Mouse (Mus musculus): ENCODE results near the gene Morn2. TPM values are rescaled to one million over a fixed set of nuclear protein-coding genes. Genes with fewer than 3 reads are reported as not detected.
"Not testable (repeated sequence)": the region's sequence is repeated elsewhere in the genome, so short reads cannot be mapped to it uniquely, and the experiment has no call there.

The Morn2 gene
- 0.09 and 0.19 TPM in 2 replicates for polyA plus RNA-seq (2012)

DNA sequence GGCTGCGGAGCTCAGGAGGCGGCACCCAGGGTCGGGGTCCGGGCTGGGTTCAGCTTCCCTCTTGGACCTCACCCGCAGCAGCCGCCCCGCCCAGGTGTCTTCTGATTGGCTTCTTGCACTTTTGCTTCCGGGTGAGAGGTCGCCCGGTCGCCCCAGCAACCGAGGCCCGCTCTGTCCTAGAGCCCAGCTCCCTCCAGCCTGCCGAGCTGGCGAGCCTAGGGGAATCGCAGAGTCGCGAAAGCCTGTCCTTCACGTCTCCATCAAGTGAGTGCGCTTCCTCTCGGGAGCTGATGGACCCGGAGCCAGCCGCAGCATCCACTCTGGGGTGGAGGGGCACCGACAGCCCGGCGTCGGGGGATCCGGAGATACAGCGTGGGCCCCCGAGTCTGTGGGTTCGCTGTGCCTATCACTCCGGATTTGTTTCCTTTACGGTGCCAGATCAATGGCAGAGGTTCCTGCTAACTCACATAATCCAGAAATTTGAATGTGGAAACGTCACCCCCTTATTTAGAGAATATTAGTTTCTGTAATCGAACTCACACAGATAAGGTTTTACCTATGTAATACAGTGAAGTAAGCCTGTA is at the start of gene Morn2, which contains the start of gene Dhx57:
TSS of gene Morn2 (plus strand) at position 130 of the 584 bp plus-strand sequence.
TSS of gene Dhx57 (minus strand) at position 403 of the 584 bp plus-strand sequence.
- no peaks in the 10 kb centered on the region for H3K27me3 ChIP-seq (ENCODE audit: control insufficient read depth)
- H3K9me3 ChIP-seq (ENCODE audit: control insufficient read depth, low read length) = no peaks in the 10 kb centered on the region
- H3K4me3 ChIP-seq (replicated peaks) = peak within 1 kb of the TSS; percentile 90
- no peaks in the 10 kb centered on the region for H3K36me3 ChIP-seq (ENCODE audit: control insufficient read depth)
- peaks cover 20% of the 10 kb centered on the region for H3K4me1 ChIP-seq (ENCODE audit: control insufficient read depth)
- TF ChIP-seq GATA1 (IDR thresholded peaks at IDR 0.05; ENCODE audit: low read length) (no peak), TAL1 (IDR thresholded peaks at IDR 0.05; ENCODE audit: low read length) (no peak)

DNA sequence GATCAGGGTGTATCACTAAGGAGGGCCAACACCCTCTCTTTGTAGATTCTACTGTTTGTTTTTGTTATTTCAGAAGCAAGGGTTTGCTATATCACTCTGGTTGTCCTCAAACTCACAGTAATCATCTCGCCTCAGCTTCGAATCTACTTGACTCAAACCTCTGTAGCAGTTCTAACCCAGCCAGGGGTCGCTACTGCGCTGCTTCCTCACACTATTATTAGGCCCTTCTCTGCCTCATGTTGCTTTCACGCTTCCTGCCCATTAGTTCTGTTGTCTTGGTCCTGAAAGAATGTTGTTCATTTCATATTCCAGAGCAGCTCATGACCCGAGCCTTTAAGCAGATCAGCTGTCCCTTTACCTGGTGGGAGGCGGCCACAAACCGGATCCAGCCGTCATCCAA is 48.4 kb upstream of the Morn2 start:
- Histone ChIP-seq H3K36me3 (ENCODE audit: control insufficient read depth) (peaks cover 47% of the 10 kb centered on the region), H3K4me1 (ENCODE audit: control insufficient read depth) (peaks cover 4% of the 10 kb centered on the region; the same call in 1 of the 2 replicates)

GRCm38 (mm10) chr17:80243116-80243515 is 46.9 kb upstream of the Morn2 start:
- no peaks in the 10 kb centered on the region for H3K27me3 ChIP-seq (ENCODE audit: control insufficient read depth)
- no peak overlapping the region for H3K4me3 ChIP-seq (replicated peaks)
- TF ChIP-seq TAL1 (IDR thresholded peaks at IDR 0.05; ENCODE audit: low read length) (no peak), GATA1 (IDR thresholded peaks at IDR 0.05; ENCODE audit: low read length) (no peak)
- H3K9me3 ChIP-seq (ENCODE audit: control insufficient read depth, low read length) = no peaks in the 10 kb centered on the region
- H3K4me1 ChIP-seq (ENCODE audit: control insufficient read depth) = peaks cover 4% of the 10 kb centered on the region; the same call in 1 of the 2 replicates
- H3K36me3 ChIP-seq (ENCODE audit: control insufficient read depth) = peaks cover 51% of the 10 kb centered on the region

More for the DNA sequence above, 48.4 kb upstream of the Morn2 start:
- TF ChIP-seq GATA1 (IDR thresholded peaks at IDR 0.05; ENCODE audit: low read length) (no peak), TAL1 (IDR thresholded peaks at IDR 0.05; ENCODE audit: low read length) (no peak)
- H3K4me3 ChIP-seq (replicated peaks) = no peak overlapping the region
- no peaks in the 10 kb centered on the region for H3K27me3 ChIP-seq (ENCODE audit: control insufficient read depth)
- no peaks in the 10 kb centered on the region for H3K9me3 ChIP-seq (ENCODE audit: control insufficient read depth, low read length)

- no peaks in the 10 kb centered on the region for H3K27me3 ChIP-seq (ENCODE audit: control insufficient read depth)
- TF ChIP-seq GATA1 (IDR thresholded peaks at IDR 0.05; ENCODE audit: low read length) = no peak
- TF ChIP-seq TAL1 (IDR thresholded peaks at IDR 0.05; ENCODE audit: low read length) = no peak
- no peaks in the 10 kb centered on the region; the same call in 1 of the 2 replicates for H3K9me3 ChIP-seq (ENCODE audit: control insufficient read depth, low read length)
- H3K4me1 ChIP-seq (ENCODE audit: control insufficient read depth) = peaks cover 5% of the 10 kb centered on the region
- H3K36me3 ChIP-seq (ENCODE audit: control insufficient read depth) = peaks cover 67% of the 10 kb centered on the region
- H3K4me3 ChIP-seq (replicated peaks) = no peak overlapping the region
These were observed 37.1 kb upstream of the Morn2 start for GRCm38 (mm10) chr17:80252757-80253525.

DNA sequence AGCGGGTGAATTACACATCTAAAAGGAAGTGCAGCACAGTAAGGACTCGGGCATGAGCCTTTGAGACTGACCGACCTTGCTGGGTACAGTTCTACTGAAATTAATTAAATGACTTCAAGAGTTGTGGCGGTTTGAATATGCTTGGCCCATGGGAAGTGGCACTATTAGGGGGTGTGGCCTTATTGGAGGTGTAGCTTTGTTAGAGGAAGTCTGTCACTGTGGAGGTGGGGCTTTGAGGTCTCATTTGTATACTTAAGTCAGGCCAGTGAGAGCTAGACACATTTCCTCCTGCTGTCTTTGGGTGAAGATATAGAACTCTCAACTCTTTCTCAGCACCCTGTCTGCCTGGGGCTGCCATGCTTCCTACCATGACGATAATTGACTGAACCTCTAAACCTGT is 35.6 kb upstream of the Morn2 start:
- H3K4me3 ChIP-seq (replicated peaks) = no peak overlapping the region
- TF ChIP-seq GATA1 (IDR thresholded peaks at IDR 0.05; ENCODE audit: low read length) (no peak), TAL1 (IDR thresholded peaks at IDR 0.05; ENCODE audit: low read length) (no peak)
- peaks cover 5% of the 10 kb centered on the region for H3K4me1 ChIP-seq (ENCODE audit: control insufficient read depth)
- peaks cover 69% of the 10 kb centered on the region for H3K36me3 ChIP-seq (ENCODE audit: control insufficient read depth)
- no peaks in the 10 kb centered on the region for H3K27me3 ChIP-seq (ENCODE audit: control insufficient read depth)
- no peaks in the 10 kb centered on the region; the same call in 1 of the 2 replicates for H3K9me3 ChIP-seq (ENCODE audit: control insufficient read depth, low read length)

- H3K27me3 ChIP-seq (ENCODE audit: control insufficient read depth) = no peaks in the 10 kb centered on the region
- peaks cover 67% of the 10 kb centered on the region for H3K36me3 ChIP-seq (ENCODE audit: control insufficient read depth)
- no peak for TF ChIP-seq GATA1 (IDR thresholded peaks at IDR 0.05; ENCODE audit: low read length)
- TF ChIP-seq TAL1 (IDR thresholded peaks at IDR 0.05; ENCODE audit: low read length) = no peak
- H3K9me3 ChIP-seq (ENCODE audit: control insufficient read depth, low read length) = no peaks in the 10 kb centered on the region; the same call in 1 of the 2 replicates
- H3K4me1 ChIP-seq (ENCODE audit: control insufficient read depth) = peaks cover 5% of the 10 kb centered on the region
- no peak overlapping the region for H3K4me3 ChIP-seq (replicated peaks)
These were observed 34.8 kb upstream of the Morn2 start for GRCm38 (mm10) chr17:80255208-80255607.

DNA sequence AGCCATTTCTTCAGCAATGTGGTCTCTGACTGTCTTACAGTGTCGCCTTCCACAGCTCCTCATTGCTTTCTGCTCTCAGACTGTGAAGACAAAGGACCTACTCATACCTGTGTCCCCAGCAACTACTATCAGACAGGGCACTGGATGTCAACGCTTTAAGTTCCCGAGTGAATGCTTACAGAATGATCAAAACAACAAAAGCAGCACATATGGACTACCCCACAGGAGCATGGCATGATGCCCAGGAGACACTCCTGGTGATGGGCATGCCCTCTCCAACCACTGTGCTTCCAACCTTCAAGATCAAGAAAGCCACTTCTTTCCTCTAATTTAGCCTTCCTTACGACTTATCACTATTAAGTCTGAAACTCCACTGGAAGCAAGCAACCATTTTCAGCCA is 22.9 kb upstream of the Morn2 start:
- peaks cover 40% of the 10 kb centered on the region for H3K36me3 ChIP-seq (ENCODE audit: control insufficient read depth)
- no peaks in the 10 kb centered on the region for H3K4me1 ChIP-seq (ENCODE audit: control insufficient read depth)
- H3K4me3 ChIP-seq (replicated peaks) = no peak overlapping the region
- no peak for TF ChIP-seq GATA1 (IDR thresholded peaks at IDR 0.05; ENCODE audit: low read length)
- TF ChIP-seq TAL1 (IDR thresholded peaks at IDR 0.05; ENCODE audit: low read length) = no peak
- no peaks in the 10 kb centered on the region for H3K27me3 ChIP-seq (ENCODE audit: control insufficient read depth)
- H3K9me3 ChIP-seq (ENCODE audit: control insufficient read depth, low read length) = no peaks in the 10 kb centered on the region

DNA sequence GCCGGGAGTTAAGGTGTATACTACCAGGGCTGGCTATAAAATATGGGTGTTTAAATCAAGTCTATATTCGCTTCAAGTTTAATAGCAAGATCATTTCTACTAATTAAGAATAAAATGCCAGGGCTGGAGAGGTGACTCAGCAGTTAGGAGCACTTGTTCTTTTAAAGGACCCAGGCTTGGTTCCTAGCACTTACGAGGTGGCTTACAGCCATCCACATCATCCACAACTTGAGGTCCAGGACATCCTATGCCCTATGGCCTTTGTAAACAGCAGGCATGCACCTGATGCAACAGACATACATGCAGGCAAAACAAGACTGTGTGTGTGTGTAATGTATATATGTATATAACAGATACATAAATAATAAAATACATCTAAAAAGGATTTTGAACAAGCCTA is 21.9 kb upstream of the Morn2 start:
- no peak for TF ChIP-seq TAL1 (IDR thresholded peaks at IDR 0.05; ENCODE audit: low read length)
- no peak for TF ChIP-seq GATA1 (IDR thresholded peaks at IDR 0.05; ENCODE audit: low read length)
- no peaks in the 10 kb centered on the region for H3K9me3 ChIP-seq (ENCODE audit: control insufficient read depth, low read length)
- no peaks in the 10 kb centered on the region for H3K4me1 ChIP-seq (ENCODE audit: control insufficient read depth)
- peaks cover 43% of the 10 kb centered on the region for H3K36me3 ChIP-seq (ENCODE audit: control insufficient read depth)
- no peaks in the 10 kb centered on the region for H3K27me3 ChIP-seq (ENCODE audit: control insufficient read depth)
- H3K4me3 ChIP-seq (replicated peaks) = no peak overlapping the region

- peaks cover 44% of the 10 kb centered on the region for H3K36me3 ChIP-seq (ENCODE audit: control insufficient read depth)
- not testable (repeated sequence) for H3K4me1 ChIP-seq (ENCODE audit: control insufficient read depth); H3K27me3 ChIP-seq (ENCODE audit: control insufficient read depth); H3K4me3 ChIP-seq (replicated peaks); H3K9me3 ChIP-seq (ENCODE audit: control insufficient read depth, low read length)
These were observed 19.4 kb upstream of the Morn2 start for GRCm38 (mm10) chr17:80270622-80271021.
